Mouse (Mus musculus) lung, embryonic 16.5 days (tissue): ENCODE results near the gene Mmp8. TPM values are rescaled to one million over a fixed set of nuclear protein-coding genes. Genes with fewer than 3 reads are reported as not detected.

Experiments used
- ATAC-seq: fragments of 200-750 bp; cut with Nextera tagmentation; 2 replicates; pipeline ENCODE4 v1.8.0; 2017; ENCODE audit warnings: low read depth, mild to moderate bottlenecking, moderate library complexity
- H3K27ac ChIP-seq: fragments of 300-500 bp; sonication (generic); 2 replicates; pipeline ENCODE4 v1.5.1; 2014; ENCODE audit warnings: mild to moderate bottlenecking, control low read depth, low read length
- H3K27me3 ChIP-seq: fragments of 300-500 bp; sonication (generic); 2 replicates; pipeline ENCODE4 v1.6.1; 2014; ENCODE audit warnings: low read depth, low read length, mixed read lengths; ENCODE audit not compliant: control insufficient read depth, insufficient read depth
- H3K36me3 ChIP-seq: fragments of 300-500 bp; sonication (generic); 2 replicates; pipeline ENCODE4 v1.6.1; 2014; ENCODE audit warnings: low read length; ENCODE audit not compliant: control insufficient read depth, insufficient read depth
- H3K4me1 ChIP-seq: fragments of 300-500 bp; sonication (generic); replicated peaks from 2 replicates; pipeline ENCODE4 v1.6.1; 2014; ENCODE audit warnings: low read length, mixed read lengths; ENCODE audit not compliant: control insufficient read depth, insufficient read depth
- H3K4me2 ChIP-seq: fragments of 300-500 bp; sonication (generic); 2 replicates; pipeline ENCODE4 v1.6.1; 2014; ENCODE audit warnings: low read depth, low read length, control low read depth
- H3K4me3 ChIP-seq: fragments of 300-500 bp; sonication (generic); 2 replicates; pipeline ENCODE4 v1.5.1; 2014; ENCODE audit warnings: mild to moderate bottlenecking, low read length, control low read depth
- H3K9ac ChIP-seq: fragments of 300-500 bp; sonication (generic); 2 replicates; pipeline ENCODE4 v1.6.1; 2014; ENCODE audit warnings: low read length, control low read depth
- H3K9me3 ChIP-seq: fragments of 300-500 bp; sonication (generic); 2 replicates; pipeline ENCODE4 v1.6.1; 2016; ENCODE audit warnings: low read length; ENCODE audit not compliant: control insufficient read depth
- WGBS: fragments of 180-500 bp; shearing (Covaris S2); extraction: QIAGEN DNeasy Blood & Tissue Kit; methylation state at CpG from one replicate; pipeline ENCODE4 v1.1.7; 2014; 5-methylcytosine and 5-hydroxymethylcytosine counted together
- polyA plus RNA-seq: library from polyadenylated mRNA; unstranded; fragments of >200 nt; fragmentation: Nextera tagmentation; extraction: Ambion mirVana; gene quantifications from 2 replicates; pipeline ENCODE4 v1.2.1, GENCODE M21; 2015

Mmp8 gene
- polyA plus RNA-seq, 1 experiment from 2014 or later, result 2.0 TPM

DNA sequence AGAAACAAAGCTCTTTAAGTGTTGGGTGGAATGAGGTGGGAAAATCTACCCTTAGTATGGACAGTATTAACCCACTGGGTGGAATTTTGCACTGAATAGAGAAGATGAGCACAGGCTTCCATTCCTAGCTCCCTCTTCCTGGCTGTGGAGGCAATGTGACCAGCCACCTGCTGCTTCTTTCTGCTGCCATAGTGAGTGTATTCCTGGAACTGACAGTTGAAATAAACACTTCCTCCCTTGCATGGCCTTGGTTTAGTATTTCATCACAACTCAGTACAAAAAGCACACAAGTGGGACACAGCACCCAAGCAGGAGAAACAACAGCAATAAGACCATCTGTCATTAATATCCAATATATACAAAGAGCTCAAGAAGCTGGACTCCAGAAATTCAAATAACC, 6.3 kb upstream of the Mmp8 start:
- no peaks in the 10 kb centered on the region for H3K9me3 ChIP-seq
- H3K4me1 ChIP-seq, result 0 out of 2 replicates have a peak, but pooled peaks cover 2% of the 10 kb centered on the region
- ATAC-seq, result no peak

DNA sequence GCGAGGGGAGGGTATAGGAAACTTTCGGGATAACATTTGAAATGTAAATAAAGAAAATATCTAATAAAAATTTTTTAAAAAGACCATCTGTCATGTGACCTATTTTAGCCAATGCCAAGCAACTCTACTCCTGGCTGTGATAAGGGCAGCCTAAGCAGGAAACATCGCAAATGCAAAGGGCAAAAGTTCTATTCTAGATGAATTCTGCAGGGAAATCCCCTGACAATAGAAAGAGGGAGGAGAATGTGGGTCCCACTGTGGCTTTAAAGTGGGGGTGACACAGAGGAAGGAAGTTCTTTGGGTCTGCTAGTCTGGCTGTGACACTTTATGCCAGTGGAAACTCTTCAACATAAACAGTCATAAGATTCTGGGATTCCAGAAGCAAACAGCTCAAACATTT, 4.7 kb upstream of the Mmp8 start:
- no peak overlapping the region for H3K9ac ChIP-seq
- H3K4me3 ChIP-seq, result no peak overlapping the region
- no peak overlapping the region for H3K4me2 ChIP-seq
- H3K27me3 ChIP-seq, result no peaks in the 10 kb centered on the region
- H3K4me1 ChIP-seq, result 0 out of 2 replicates have a peak, but pooled peaks cover 2% of the 10 kb centered on the region
- no peak for ATAC-seq
- H3K9me3 ChIP-seq, result no peaks in the 10 kb centered on the region
- WGBS, result 72% methylated on average over 3 of the region's 3 CpGs
- H3K36me3 ChIP-seq, result no peaks in the 10 kb centered on the region
- no peak overlapping the region for H3K27ac ChIP-seq

More for the DNA sequence above, 6.3 kb upstream of the Mmp8 start:
- Histone ChIP-seq H3K27me3 (no peaks in the 10 kb centered on the region), H3K36me3 (no peaks in the 10 kb centered on the region), H3K4me2 (no peak overlapping the region), H3K9ac (no peak overlapping the region), H3K27ac (no peak overlapping the region), H3K4me3 (no peak overlapping the region)

DNA sequence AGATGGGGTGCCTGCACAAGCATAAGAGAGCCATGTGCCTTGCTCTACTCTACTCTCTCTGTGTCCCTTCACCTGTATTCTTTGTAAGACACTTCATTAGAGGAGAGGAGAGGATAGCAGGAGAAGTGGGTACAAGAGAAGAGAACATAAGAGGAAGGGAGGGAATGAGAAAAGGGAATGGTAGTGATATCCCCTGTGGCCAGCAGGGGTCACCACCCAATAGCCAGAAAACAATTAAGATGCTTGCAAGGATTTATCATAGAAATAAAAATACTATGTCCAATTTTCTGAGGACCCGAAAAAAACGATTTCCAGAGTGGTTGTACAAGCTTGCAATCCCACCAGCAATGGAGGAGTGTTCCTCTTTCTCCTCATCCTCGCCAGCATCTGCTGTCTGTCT, 3.9 kb upstream of the Mmp8 start:
- no peak overlapping the region for H3K4me2 ChIP-seq
- 24% methylated on average over 3 of the region's 3 CpGs for WGBS
- ATAC-seq, result no peak

DNA sequence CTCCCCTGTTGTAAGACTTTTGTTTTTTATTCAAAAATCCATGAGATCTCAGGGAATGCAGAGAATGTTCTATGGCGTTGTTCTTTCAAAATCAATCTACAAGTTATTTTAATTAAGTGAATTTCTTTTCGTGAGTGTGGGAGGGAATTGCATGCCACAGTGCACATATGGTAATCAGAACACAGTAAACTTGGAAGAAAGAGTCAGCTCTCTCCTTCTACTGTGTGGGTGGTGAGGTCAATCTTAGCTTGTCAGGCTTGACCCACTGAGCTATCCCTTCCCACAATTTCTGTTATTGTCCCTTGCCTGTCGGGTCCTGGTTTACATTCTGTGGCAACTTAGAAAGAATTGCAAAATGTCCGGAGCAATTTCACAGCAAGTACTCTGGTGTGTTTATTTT, 1.8 kb downstream of the Mmp8 start:
- ATAC-seq, result no peak
- Histone ChIP-seq H3K27ac (no peak overlapping the region), H3K9me3 (no peaks in the 10 kb centered on the region), H3K9ac (no peak overlapping the region), H3K4me1 (no peaks in the 10 kb centered on the region), H3K27me3 (no peaks in the 10 kb centered on the region), H3K4me3 (no peak overlapping the region), H3K36me3 (no peaks in the 10 kb centered on the region), H3K4me2 (no peak overlapping the region)
- 55% methylated on average over 4 of the region's 4 CpGs for WGBS

More for the DNA sequence above, 3.9 kb upstream of the Mmp8 start:
- Histone ChIP-seq H3K27ac (no peak overlapping the region), H3K36me3 (no peaks in the 10 kb centered on the region), H3K9me3 (no peaks in the 10 kb centered on the region), H3K4me1 (0 out of 2 replicates have a peak, but pooled peaks cover 2% of the 10 kb centered on the region), H3K27me3 (no peaks in the 10 kb centered on the region), H3K9ac (no peak overlapping the region), H3K4me3 (no peak overlapping the region)

DNA sequence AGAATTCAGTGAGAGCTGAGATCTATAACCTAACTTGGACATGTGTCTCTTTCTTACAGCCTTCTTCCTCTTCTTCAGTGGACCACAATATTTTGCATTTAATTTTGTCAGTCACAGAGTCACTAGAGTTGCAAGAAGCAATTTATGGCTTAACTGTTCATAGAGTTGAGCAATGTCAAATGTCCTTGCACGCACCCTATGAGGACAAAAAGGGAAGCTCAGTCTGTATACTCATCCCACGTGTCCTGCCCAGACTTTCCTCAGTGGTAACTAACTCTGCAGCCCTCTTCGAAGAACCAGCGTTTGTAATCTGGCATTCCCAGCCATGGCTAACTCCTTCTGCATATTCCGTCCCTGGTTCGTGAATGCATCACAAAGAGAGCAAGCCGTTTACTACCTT, 9.1 kb downstream of the Mmp8 start:
- Histone ChIP-seq H3K4me1 (peaks cover 4% of the 10 kb centered on the region; the same call in 1 of the 2 replicates), H3K27me3 (no peaks in the 10 kb centered on the region), H3K36me3 (no peaks in the 10 kb centered on the region), H3K9me3 (no peaks in the 10 kb centered on the region), H3K9ac (no peak overlapping the region), H3K4me3 (no peak overlapping the region), H3K27ac (no peak overlapping the region), H3K4me2 (no peak overlapping the region)
- 40% methylated on average over 7 of the region's 7 CpGs for WGBS
- peak; percentile 58 for ATAC-seq

DNA sequence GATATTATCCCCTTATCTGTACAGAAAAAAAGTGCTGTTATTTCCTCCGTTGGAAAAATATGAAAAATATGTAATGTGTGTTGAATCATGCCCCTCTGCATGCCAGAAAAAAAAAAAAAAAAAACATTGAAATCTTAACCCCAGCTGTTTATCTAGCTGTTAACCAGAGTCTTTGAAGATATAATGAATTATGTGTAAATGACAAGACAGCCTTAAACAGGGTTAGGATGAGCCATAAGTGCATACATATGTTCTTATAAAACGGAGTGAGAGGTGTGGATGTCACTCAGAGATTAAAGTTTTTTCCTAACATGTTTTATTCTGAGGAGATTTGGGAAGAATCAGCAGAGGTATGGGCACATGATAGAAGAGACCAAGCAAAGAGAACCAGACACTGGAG, 9.7 kb downstream of the Mmp8 start:
- peak; percentile 64; the same call in 1 of the 2 replicates for ATAC-seq
- no peak overlapping the region for H3K27ac ChIP-seq
- no peak overlapping the region for H3K9ac ChIP-seq
- H3K4me2 ChIP-seq, result no peak overlapping the region
- H3K36me3 ChIP-seq, result no peaks in the 10 kb centered on the region
- H3K9me3 ChIP-seq, result no peaks in the 10 kb centered on the region
- peaks cover 7% of the 10 kb centered on the region for H3K4me1 ChIP-seq
- H3K4me3 ChIP-seq, result no peak overlapping the region
- WGBS, result 25% methylated on average over 2 of the region's 2 CpGs
- no peaks in the 10 kb centered on the region for H3K27me3 ChIP-seq

DNA sequence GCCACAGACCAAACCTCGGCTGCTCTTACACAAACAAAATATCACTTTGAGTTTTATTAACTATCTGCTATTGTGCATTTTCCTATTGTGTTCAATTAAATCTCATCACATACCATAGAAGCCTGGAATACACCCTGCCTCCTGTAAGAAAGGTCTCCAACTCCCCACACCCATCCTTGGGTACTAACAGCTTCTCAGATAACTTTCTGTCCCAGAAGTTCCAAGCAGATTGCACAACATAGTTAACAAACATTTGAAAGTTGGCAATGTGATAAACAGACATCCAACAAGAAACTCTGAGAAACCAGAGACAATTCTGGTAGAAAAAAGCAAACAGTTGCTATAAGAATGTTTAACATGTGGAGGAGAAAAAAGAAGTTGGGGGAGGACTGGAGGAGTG, 12.2 kb downstream of the Mmp8 start:
- no peaks in the 10 kb centered on the region for H3K36me3 ChIP-seq
- peaks cover 12% of the 10 kb centered on the region for H3K4me1 ChIP-seq
- H3K4me2 ChIP-seq, result no peak overlapping the region
- H3K27ac ChIP-seq, result no peak overlapping the region
- H3K9ac ChIP-seq, result no peak overlapping the region
- no peak overlapping the region for H3K4me3 ChIP-seq
- no peak for ATAC-seq
- H3K9me3 ChIP-seq, result no peaks in the 10 kb centered on the region
- no peaks in the 10 kb centered on the region for H3K27me3 ChIP-seq
- WGBS, result 74% methylated on average over 1 of the region's 1 CpGs

DNA sequence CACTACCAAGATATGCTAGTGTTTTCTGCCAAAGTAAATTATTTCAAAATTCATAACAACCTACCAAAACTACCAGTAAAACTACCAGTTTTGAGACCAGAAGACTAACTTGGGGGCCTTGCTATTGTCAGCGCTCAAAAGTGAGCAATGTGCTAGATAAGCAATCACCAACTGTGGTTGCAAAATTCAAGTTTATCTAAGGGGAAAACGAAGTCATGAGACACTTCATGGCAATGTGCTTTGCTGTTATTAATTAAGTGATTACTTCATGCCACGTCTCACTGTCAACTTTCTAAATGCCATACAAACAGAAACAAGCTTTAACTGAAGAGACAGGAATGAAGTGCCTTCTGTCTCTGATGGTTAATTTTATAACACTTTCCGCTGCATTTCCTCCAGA, 12.9 kb downstream of the Mmp8 start, which contains the start of gene Mmp27:
TSS of gene Mmp27 (plus strand) at position 235 of the 400 bp plus-strand sequence.
- H3K4me2 ChIP-seq, result no peak within 1 kb of the TSS

GRCm38 (mm10) chr9:7572188-7572587, 13.9 kb downstream of the Mmp8 start:
- no peak overlapping the region for H3K9ac ChIP-seq
- H3K36me3 ChIP-seq, result no peaks in the 10 kb centered on the region
- H3K4me3 ChIP-seq, result no peak overlapping the region
- H3K9me3 ChIP-seq, result no peaks in the 10 kb centered on the region
- no peak overlapping the region for H3K4me2 ChIP-seq
- H3K4me1 ChIP-seq, result peaks cover 12% of the 10 kb centered on the region
- no peak for ATAC-seq
- WGBS, result 83% methylated on average over 7 of the region's 7 CpGs
- no peak overlapping the region for H3K27ac ChIP-seq
- H3K27me3 ChIP-seq, result no peaks in the 10 kb centered on the region

More for the DNA sequence above, 12.9 kb downstream of the Mmp8 start, which contains the start of gene Mmp27:
- no peaks in the 10 kb centered on the region for H3K36me3 ChIP-seq
- no peaks in the 10 kb centered on the region for H3K27me3 ChIP-seq
- H3K4me1 ChIP-seq, result peaks cover 12% of the 10 kb centered on the region
- H3K9ac ChIP-seq, result no peak within 1 kb of the TSS
- H3K4me3 ChIP-seq, result no peak within 1 kb of the TSS
- 47% methylated on average over 4 of the region's 4 CpGs for WGBS
- H3K27ac ChIP-seq, result no peak within 1 kb of the TSS
- no peak for ATAC-seq
- H3K9me3 ChIP-seq, result no peaks in the 10 kb centered on the region
